Mouse (Mus musculus) gastrocnemius, postnatal 14 days (tissue): ENCODE data around the gene Serpinb6c. TPM values are rescaled to one million over a fixed set of nuclear protein-coding genes. Genes with fewer than 3 reads are reported as not detected.
"Not testable (repeated sequence)": the region's sequence is repeated elsewhere in the genome, so short reads cannot be mapped to it uniquely, and the experiment has no call there.

ENCODE experiments used
- DNase-seq: peaks from one replicate; pipeline ENCODE4 v3.0.0; 2021; ENCODE audit warnings: mixed read lengths
- intact Hi-C: fragments of 180-260 bp; cut with DNase I; formaldehyde crosslinking; loops from one replicate; pipeline ENCODE4 v1.15.1; 2025; ENCODE audit warnings: low total_unique reads
- long read RNA-seq, 2 experiments: library from polyadenylated mRNA; stranded (forward); transcript quantifications; one replicate each; pipeline ENCODE4 v2.0.0; 2021
- total RNA-seq, 2 experiments: library from RNA; stranded (reverse); gene quantifications; 2 replicates each; pipeline ENCODE4 v1.2.3; 2021

Gene Serpinb6c
- total RNA-seq: under 1 TPM; 0.21 to 0.22 TPM
- long read RNA-seq, experiment 1: 0 reads
- long read RNA-seq, experiment 2: 0 reads

DNA sequence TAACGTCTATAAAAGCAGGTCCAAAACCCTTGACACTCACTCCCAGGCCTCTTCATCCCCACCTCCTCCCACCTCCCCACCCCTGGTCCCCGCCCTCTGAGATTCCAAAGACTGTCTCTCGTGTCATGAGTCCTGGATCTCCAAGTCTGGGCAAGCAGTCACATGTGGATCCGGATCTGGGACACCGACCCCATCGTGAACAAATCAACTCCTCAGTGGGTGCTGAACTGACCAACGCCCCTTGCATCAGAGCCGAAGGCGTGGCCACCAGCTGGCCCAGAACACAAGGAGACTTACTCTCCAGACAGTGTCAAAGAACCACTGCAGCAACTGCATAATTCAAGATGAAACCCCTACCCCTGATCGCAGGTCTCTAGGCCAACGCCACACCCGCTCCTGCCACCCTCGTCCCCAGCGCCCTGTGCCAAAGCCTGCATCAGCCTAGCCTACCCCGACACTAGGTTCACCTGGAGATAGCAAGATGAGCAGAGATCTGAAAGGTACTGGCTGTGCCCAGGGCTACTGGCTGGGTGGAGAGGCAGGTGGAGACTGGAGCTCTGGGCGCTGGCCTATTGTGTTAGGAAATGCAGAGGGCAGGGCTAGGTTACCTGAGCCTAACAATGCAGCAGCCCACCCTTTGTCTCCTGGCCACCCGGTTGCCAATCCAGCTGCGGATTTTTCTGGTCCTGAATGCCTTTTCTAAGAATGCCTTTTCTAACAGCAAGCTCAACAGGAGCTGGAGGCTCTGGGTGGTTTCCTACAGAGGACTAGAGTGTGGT lies at the start of gene Serpinb6c:
Gene Serpinb6c, minus strand, starts transcription at position 533 of the 779 bp plus-strand sequence.
- intact Hi-C loops: no loop called here
- DNase-seq: peak; percentile 5

DNA sequence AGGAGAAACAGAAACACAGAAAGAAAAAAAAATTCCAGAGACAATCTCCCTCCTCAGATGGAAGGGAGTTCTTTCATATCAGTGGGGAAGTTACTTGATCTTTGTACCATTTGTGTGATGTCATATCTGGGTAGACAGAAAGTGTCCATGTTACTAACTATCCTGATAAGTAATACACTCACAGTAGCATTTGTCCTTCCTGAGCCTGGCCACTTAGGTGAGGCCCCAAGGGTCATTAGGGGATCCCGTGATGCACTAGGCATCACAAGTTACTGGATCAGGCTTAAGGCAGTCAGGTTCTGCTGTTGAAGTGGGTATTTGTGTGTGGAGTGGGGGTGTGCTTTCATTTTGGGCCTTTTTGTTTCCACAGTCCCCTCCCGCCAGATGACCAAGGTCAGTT lies 47.4 kb upstream of the Serpinb6c start:
- intact Hi-C loops: no loop called here
- DNase-seq: no peak

DNA sequence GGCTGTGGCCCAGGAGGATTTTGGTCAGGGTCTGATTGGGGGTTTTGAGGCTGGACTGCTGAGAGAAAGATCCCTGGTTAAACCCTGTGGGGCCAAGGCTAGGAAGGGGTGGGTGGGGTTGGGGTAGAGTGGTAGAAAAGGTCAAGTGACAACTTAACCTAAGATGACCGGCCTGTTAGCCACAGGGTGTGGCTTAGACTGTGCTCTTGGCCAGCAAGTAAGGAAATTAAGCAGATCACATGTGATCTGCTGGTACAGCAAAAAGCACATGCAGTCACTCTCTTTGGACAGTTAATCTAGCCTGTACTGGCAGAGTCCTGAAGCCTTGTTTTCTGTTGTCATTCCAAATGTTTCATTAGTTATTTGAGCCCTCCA lies 46.6 kb upstream of the Serpinb6c start:
- intact Hi-C loops: no loop called here
- DNase-seq: peak; percentile 9

DNA sequence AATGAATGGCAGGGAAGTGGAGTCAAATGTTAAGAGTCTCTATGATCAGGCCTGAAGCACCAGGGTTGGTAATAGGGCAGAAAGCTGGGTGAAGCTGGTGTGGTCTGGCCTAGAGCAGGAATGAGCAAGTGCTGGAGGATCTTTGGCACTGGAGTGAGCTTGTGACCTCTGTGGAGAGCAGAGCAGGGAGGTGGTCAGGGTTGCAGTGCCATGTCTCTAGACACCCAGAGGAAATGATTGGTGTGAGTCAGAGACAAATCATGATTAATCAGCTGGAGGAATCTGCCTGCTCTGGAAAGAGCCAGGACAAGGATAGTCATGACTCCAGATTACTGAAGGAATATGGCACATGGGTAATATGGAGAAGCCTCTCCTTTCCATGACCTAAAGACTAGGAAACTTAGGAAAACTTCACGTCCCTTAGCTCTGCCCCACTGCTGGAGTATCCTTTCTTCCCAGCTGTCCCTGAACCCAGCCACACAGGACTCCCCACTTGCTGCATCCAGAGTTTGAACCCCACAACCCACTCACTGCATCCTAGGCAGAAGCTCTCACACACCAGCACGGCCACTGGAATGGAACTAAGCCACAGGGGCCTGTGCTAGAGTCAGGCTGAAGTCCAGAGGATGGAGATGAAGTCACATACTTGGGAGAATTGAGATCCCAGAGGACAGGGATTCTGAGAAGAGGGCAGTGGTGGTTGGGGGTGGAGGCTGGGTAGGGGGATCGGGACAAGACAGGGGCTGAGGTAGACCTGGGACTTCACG lies 46.0 kb upstream of the Serpinb6c start:
- DNase-seq: peak; percentile 9
- intact Hi-C loops: no loop called here

DNA sequence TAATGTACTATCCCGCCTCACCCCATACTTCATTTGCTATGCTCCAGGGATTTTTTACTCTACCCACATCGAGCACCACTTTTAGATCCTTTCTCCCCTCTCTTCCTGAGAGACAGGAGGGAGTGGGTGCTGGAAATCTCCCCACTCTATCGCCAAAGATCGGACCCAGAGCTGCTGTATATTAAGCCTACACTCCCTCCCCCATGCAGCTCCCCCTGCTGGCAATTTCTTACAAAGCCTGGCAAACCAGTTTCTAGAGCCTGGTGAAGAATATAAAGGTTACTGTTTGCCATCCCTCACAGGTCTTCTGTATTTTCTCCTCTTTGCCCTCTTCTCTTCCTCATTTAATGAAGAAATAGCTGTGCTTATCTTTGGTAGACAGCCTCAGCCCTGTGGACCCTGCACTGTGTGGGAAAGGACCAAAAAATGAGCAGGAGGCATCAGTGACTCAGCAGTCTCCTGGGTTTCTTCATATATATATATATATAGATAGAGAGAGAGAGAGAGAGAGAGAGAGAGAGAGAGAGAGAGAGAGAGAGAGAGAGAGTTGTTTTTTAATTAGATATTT lies 36.8 kb upstream of the Serpinb6c start:
- intact Hi-C loops: no loop called here

DNA sequence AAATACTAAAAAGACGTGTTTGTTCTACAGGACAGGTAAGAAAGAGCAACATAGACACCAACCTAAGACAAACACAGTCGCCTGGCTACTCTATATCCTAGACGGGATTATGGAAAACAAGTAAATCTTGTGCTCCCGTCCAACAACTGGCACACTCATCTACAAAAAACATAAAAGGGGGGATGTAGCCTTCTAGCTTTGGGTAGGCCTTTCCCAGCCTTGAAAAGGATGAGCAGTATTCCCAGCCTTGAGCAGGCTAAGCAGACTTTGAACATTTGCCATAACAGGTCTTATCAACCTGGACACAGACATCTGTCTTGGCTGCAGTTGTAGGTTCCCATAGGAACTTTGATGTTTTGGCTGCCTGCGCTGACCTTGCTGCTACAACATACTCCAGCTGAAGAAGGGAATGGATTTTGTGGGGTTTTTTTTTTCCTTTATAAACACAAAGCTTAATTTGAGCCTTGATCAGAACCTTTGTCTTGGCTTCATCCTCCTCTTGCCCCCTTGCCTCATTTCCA lies 35.8 kb upstream of the Serpinb6c start:
- intact Hi-C loops: no loop called here
- DNase-seq: no peak

More for the DNA sequence above, 36.8 kb upstream of the Serpinb6c start:
- DNase-seq: peak; percentile 13

DNA sequence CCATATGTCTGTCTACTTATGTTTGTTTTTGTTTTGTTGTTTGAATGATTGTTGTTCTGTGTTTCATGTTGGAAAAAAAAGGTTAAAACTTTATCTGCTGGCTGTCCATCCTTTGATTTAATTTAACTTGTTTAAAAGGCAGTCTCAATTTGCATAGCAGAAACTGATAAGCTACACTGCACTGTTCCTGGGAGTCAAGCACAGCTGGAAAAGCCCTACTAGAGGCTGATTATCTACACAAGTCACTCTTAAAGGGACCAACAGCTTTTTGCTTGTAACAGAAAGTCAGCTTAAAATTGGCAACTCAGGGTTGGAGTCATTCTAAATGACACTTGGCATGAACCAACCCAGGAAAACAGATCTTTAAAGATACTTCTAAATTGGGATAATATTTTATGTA lies 32.1 kb upstream of the Serpinb6c start:
- intact Hi-C loops: not testable (repeated sequence)

DNA sequence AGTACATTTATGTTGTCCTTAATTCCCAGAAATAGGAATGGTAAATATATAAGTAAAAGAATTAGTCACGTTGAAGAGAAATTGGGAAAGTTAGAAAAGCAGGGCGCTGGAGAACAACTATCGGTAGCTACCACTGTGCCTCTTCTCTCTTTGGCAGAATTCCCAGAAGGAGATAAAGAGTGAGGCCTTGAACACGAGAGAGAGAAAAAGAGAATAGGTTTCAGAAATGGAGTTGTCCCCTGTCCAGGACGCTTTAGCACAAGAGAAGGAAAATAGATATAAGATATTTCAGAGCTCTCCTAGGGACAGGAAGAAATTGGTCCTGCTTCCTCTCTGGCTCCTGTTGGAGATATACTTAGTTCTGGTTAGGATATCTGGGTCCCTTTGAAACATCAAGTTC lies 31.6 kb upstream of the Serpinb6c start:
- intact Hi-C loops: no loop called here
- DNase-seq: no peak

More for the DNA sequence above, 32.1 kb upstream of the Serpinb6c start:
- not testable (repeated sequence) for DNase-seq

DNA sequence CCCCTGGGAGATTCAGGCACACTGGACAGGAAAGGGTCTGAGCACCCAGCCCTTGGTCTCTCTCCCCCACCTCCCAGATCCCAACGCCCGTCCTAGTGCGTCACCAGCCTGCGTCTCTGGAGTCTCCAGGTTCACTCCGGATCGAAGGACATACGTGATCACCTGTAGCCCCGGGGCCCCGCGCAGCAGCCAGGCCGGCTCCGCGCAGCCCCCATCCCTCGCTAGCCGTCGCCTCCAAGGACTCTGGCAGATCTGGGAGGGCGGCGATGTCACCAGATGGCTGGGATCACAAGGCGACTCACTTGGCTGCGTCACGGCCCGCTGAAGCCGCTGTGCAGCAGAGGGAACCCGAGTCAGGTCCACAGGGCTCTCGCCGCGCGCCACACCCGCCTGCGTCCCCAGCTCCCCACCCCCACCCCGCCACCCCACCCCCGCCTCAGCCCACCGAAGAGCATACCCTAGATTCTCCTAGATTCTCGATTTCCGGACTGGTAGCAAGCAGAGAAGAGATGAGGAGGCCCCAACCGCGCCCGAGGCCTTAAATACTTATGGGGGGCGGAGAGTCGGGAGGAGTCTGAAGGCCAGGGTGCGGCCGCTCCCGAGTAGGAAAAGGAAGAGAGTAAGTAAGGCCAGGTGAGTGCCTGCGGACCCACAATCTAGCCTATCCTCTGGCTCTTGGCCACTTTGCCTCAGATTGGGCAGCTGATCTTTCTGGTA lies 30.1 kb upstream of the Serpinb6c start:
- peak; percentile 65 for DNase-seq
- intact Hi-C loops: no loop called here

DNA sequence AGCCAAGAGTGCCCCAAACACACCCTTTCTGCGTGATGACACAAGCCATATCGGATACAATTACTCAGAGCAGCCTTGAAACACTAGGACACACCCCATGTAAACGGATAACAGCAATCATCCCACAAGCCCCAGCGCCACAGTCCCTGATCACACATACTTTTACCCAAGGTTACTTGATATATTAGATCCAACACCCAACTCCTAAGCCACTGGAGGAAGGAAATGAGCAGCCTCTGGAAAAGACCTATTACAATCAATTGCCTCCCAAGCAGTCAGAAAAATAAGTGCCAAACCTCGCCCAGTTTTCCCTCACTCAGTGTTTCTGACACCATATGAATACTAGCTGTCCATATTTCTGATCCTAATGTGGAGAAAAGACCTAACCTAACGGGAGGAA lies 29.2 kb upstream of the Serpinb6c start:
- DNase-seq: no peak
- intact Hi-C loops: no loop called here

DNA sequence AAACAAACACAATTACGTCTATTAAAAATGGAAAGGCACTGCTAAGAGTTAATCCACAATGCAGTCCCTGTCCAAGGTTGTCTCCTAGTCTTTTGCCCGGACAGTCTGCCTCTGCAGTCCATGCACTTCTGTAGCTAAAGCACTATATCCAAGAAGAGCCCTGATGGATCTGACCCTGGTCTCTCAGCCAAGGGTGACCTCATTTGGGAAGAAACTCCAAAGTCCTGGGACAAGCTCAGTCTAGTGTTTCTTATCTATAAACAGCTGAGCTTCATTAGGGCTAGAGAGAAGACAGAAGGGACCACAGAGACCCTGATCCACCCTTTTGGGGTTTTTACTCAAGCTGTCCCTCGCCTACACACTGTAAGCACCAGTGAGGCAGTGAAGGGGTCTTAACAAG lies 25.4 kb upstream of the Serpinb6c start:
- DNase-seq: peak; percentile 19
- intact Hi-C loops: no loop called here

DNA sequence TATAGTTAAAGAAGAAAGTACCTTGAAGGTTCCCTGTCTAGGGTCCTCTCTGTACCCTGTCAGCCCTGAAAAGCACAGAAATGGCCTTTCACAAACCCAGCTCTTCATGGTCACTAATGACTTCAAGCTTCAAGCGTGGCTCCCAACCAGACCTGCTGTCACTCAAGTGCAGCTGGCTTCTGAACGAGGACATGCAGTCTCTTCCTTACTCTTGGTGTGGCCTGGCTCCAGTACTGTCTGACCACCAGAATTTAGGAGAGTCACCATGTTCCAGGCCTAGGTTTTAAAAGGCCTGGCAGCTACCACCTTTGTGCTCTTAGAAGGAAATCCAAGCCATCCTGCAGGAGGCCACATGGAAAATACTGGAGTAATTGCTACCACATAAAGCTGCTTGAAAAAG lies 24.8 kb upstream of the Serpinb6c start:
- intact Hi-C loops: no loop called here
- no peak for DNase-seq

DNA sequence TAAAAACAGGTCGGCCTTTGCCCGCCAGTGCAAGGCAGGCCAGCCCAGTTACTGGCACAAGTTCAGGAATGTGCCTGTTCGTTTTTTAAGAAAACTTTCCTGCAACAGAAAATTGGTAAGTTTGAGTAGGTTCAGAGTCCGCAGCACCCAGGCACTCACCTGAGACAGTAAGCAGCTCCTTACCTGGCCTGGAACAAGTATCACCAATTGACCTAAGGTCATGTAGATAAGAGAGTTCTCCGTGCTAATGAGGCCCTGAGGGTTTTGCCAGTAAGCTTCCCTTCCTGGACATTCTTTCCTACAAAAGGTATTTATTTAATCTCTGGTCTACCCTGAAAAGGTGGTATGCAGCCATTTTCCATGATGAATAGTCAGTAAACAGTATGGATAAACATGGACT lies 16.2 kb upstream of the Serpinb6c start:
- no peak for DNase-seq
- intact Hi-C loops: no loop called here

DNA sequence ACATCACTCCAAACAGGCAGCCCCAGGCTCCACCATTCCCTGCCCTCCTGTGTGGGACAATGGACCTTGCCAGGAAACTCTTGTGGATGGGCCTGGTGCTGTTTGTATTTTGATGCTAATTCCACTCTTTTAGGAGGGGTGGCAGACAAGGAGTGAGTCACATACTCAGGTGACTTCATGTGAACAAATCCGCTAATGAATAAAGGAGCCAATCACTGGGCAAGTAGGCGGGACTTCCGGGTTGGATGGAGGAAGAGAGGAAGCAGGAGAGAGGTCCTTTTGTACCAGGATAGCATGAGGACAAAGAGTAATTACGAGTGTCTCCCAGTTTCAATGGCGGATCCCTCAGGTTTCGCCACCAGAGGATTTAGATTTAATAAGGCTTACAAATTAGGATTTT lies 15.5 kb upstream of the Serpinb6c start:
- DNase-seq: no peak
- intact Hi-C loops: no loop called here

DNA sequence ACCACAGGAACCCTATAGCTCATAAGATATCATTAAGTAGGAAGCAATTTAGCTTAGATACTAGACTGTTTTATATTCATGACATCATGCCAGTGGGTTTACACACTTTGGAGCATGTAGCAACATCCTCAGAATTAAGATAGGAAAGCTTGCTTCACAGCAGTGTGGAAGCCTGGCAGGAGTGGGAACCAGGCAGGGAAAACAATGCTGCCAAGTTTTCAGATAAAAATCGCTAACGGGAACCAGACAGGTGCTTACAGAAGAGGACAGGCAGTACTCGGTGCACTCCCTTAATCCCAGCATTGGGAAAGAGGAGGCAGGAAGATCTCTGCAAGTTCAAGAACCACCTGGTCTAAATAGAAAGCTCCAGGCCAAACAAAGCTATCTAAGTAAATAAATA lies 1.3 kb upstream of the Serpinb6c start:
- DNase-seq: no peak
- intact Hi-C loops: no loop called here

DNA sequence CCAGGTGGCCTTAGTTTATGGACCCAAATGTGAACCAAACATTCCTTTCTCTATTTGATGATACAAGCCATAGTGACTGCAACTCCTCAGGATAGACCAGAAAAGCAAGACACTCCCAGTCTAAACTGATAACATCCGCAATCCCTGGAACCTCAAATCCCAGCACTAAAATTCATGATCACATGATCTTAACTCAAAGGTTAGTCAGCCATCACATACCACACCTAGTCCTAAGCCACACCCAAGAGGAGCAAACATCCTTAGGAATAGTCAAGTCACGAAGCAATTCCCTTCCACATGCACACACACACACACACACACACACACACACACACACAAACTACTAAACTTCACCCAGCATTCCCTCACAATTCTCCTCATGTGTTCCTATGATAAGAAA lies 2.2 kb downstream of the Serpinb6c start:
- intact Hi-C loops: no loop called here
- DNase-seq: no peak

DNA sequence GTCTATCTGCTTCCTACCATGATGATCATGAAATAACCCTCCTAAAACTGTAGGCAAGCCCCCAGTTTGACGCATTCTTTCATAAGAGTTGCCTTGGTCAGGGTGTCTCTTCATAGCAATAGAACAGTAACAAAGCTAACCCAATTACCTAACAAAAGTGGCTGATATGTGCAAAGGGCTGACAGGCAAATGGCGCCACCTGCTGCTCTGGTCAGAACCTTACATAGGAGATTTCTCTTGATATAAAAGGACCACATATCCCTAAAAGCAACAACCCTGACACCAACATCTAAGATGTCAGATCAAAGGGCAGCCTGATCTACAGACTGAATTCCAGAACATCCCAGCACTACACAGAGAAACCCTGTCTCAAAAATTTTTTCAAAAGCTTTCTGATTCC lies 11.3 kb downstream of the Serpinb6c start:
- intact Hi-C loops: no loop called here
- DNase-seq: no peak

DNA sequence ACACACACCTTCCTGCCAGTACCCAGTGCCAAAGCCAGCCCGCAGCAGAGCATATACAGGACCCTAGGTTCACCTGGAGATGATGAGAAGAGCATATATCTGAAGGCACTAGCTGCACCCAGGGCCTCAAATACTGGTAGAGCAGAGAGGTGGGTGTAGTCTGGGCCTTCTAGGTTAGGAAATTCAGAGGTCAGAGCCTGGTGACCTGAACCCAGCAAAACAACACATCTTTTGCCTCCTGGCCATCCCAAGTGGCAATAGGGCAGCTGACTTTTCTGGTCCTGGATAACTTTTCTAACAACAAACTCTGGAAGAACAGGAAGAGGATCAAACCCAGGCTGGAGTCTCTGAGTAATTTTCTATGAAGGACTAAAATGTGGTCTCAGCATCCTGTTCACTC lies 62.2 kb downstream of the Serpinb6c start, which contains the start of gene Serpinb6e:
Gene Serpinb6e, minus strand, starts transcription at position 101 of the 400 bp plus-strand sequence.
- intact Hi-C loops: no loop called here
- DNase-seq: no peak

DNA sequence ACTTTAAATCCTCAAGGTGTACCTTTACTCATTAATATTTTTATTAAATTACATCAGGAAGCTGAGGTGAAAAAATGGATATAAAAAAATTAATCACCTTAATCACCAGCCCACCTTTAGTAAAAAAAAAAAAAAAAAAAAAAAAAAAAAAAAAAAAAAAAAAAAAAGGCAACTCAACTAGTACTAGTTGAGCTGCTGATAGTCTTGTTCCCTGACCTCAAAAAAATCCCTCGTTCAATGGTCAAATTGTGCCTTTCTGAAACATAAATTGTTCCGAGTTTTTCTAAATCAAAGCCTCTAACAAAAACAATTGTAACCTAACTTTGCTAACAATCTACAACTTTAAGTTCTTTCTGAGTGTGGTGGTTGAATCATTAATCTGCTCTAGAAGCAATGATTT lies 74.8 kb downstream of the Serpinb6c start:
- intact Hi-C loops: no loop called here
- no peak for DNase-seq
